Mouse (Mus musculus): ENCODE measurements at regions not wholly inside any gene's neighbourhood (a gene's known extent, or its start where the extent isn't known, plus 50 kb on each side); places are given as distances from the start of the nearest gene placed in this dataset.

DNA sequence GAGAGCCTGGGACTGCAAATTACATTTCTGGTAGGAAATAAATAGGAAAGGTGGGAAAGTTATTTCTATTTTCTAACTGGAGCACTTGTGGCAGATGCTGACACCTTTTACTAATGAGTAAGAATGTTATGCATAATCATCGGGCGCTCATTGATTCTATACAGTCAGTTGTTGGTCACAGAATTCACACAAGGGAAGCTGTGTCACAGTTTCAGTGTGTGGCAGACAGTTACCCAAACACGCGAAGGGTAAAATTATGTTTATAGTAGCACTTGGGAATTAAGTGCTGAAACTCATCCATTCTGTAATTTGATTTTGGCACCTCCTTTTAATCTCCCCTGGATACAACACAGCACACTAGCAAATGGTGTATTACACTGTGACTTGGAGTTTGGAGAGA, 1376.8 kb downstream of the Sis start:
- no peak for DNase-seq

DNA sequence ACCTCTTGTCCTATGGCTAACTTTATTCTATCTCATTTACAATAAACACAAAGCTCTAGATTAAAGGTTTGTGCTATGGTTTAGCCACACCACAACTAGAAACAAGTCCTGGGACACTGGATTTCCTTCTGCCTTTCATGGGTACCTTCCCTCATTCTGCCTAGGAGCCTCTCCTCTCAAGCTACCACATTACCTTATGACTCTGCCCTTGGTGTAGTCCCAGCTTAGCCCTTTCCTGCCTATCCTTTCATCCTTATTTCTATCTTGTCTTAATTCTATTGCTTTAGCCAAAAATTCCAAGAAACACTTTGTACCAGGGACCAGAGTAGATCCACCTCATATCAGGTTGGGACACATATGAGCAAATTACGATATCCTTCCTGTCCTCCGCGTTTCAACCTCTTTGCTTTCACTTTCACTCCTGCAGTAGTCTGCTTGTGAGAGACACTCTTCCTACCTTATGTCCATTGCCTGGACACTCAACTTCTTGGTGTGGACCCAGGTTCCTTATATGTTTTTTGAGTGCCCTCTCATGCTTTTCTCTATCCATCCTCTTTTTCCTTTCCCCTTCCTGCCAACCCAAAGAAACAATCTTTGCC, 1403.7 kb downstream of the Sis start:
- DNase-seq: no peak

DNA sequence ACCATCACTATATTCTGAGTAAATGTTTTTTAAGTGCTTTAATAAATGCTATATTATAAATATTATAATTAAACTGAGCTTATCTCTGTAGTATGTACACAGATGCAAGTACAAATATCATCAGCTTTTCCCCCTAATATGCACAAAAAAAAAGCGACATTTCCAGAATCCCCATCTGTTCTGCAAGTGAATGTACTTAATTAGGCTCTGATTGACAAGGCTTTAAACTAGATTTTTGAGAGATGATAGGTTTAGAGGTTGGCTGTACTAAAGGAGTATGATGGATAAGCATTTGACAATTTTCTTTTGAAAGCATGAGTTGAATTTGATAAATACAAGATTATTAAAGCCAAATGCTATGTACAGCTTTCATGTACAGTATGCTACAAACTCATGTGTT, 1404.8 kb downstream of the Sis start:
- DNase-seq: no peak

DNA sequence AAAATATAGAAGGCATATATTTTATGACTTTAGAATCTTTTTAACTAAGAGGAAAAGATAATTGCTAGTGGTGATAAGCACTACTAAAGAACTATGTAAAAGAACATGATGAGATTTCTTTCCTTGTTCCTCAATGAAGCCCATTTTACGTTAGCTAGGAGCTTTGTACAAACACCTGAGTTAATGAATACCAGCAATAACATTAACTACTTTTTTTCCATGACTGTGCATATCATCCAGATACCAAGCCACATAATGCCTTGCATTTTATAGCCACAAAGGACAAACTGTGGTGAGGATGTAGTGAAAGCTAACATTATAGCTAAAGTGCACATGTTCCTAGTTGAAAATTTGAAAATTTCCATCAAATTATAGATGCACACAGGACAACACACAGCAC, 1421.8 kb downstream of the Sis start:
- no peak for DNase-seq

DNA sequence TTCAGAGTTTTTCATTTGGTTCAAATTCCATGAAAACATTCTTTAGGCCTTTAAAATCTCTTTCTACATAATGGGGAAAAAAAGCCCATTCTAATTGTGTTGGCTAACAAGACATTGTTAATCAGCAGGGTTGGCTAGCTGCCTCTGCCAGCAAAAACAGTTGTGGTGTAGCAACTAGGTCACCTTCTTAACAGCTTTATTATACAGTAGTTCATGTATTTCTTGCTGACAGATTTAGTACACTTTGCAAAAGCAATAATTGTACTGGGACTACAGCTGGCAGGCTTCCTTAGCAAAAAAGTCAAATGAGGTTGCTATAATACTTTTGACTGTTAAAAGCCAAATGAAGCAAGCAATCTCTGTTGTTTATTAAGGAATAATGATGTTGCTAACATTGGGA, 1454.8 kb downstream of the Sis start:
- peak; percentile 25 for DNase-seq
